Mouse (Mus musculus): ENCODE results near the gene Dtx4. TPM values are rescaled to one million over a fixed set of nuclear protein-coding genes. Genes with fewer than 3 reads are reported as not detected.
"Not testable (repeated sequence)": the region's sequence is repeated elsewhere in the genome, so short reads cannot be mapped to it uniquely, and the experiment has no call there.

The Dtx4 gene
- polyA plus RNA-seq (2016; fragmentation: Nextera tagmentation; extraction: Ambion mirVana): 1.4 and 1.7 TPM in 2 replicates

- ATAC-seq (ENCODE audit: insufficient number of reproducible peaks, low FRiP score): peak; percentile 93
- H3K9me3 ChIP-seq (replicated peaks): no peaks in the 10 kb centered on the region
- H3K9ac ChIP-seq: peak within 1 kb of the TSS; percentile 76
- no peak within 1 kb of the TSS for H3K27ac ChIP-seq (ENCODE audit: poor library complexity, severe bottlenecking)
- 0 out of 2 replicates have a peak, but pooled peaks cover 4% of the 10 kb centered on the region for H3K4me1 ChIP-seq (replicated peaks)
- H3K4me2 ChIP-seq: peak within 1 kb of the TSS; percentile 95
- H3K36me3 ChIP-seq: no peaks in the 10 kb centered on the region
- under 1% methylated on average over 80 of the region's 80 CpGs for WGBS
- peaks cover 35% of the 10 kb centered on the region for H3K27me3 ChIP-seq (replicated peaks)
- H3K4me3 ChIP-seq: peak within 1 kb of the TSS; percentile 62
Observed at GRCm38 (mm10) chr19:12501370-12502347, at the start of gene Dtx4. Gene Dtx4, minus strand, starts transcription at chr19:12501454.

GRCm38 (mm10) chr19:12550005-12550942 lies 49.0 kb upstream of the Dtx4 start:
- no peaks in the 10 kb centered on the region for H3K27me3 ChIP-seq (replicated peaks)
- no peak for ATAC-seq (ENCODE audit: insufficient number of reproducible peaks, low FRiP score)
- H3K9me3 ChIP-seq (replicated peaks): peaks cover 3% of the 10 kb centered on the region; the same call in 1 of the 2 replicates
- 81% methylated on average over 5 of the region's 5 CpGs for WGBS
- H3K27ac ChIP-seq (ENCODE audit: poor library complexity, severe bottlenecking): no peak overlapping the region
- H3K4me3 ChIP-seq: no peak overlapping the region
- no peak overlapping the region for H3K4me2 ChIP-seq
- H3K36me3 ChIP-seq: no peaks in the 10 kb centered on the region
- H3K4me1 ChIP-seq (replicated peaks): no peaks in the 10 kb centered on the region
- H3K9ac ChIP-seq: no peak overlapping the region

GRCm38 (mm10) chr19:12549166-12549565 lies 47.9 kb upstream of the Dtx4 start:
- Histone ChIP-seq H3K9me3 (replicated peaks) (peaks cover 3% of the 10 kb centered on the region; the same call in 1 of the 2 replicates), H3K4me3 (no peak overlapping the region), H3K36me3 (no peaks in the 10 kb centered on the region), H3K4me2 (no peak overlapping the region), H3K4me1 (replicated peaks) (no peaks in the 10 kb centered on the region), H3K27me3 (replicated peaks) (no peaks in the 10 kb centered on the region), H3K9ac (no peak overlapping the region), H3K27ac (ENCODE audit: poor library complexity, severe bottlenecking) (no peak overlapping the region)
- no peak for ATAC-seq (ENCODE audit: insufficient number of reproducible peaks, low FRiP score)
- 71% methylated on average over 5 of the region's 5 CpGs for WGBS

GRCm38 (mm10) chr19:12545440-12545839 lies 44.2 kb upstream of the Dtx4 start, which contains the start of gene Fam111a:
Gene Fam111a, plus strand, starts transcription at chr19:12545740.
- H3K4me1 ChIP-seq (replicated peaks); H3K9me3 ChIP-seq (replicated peaks); H3K9ac ChIP-seq; H3K36me3 ChIP-seq; H3K4me2 ChIP-seq; H3K27ac ChIP-seq (ENCODE audit: poor library complexity, severe bottlenecking); H3K4me3 ChIP-seq; ATAC-seq (ENCODE audit: insufficient number of reproducible peaks, low FRiP score); H3K27me3 ChIP-seq (replicated peaks): not testable (repeated sequence)
- WGBS: 89% methylated on average over 11 of the region's 11 CpGs

GRCm38 (mm10) chr19:12541644-12542043 lies 40.4 kb upstream of the Dtx4 start:
- no peak for ATAC-seq (ENCODE audit: insufficient number of reproducible peaks, low FRiP score)
- no peaks in the 10 kb centered on the region for H3K9me3 ChIP-seq (replicated peaks)
- WGBS: 28% methylated on average over 2 of the region's 2 CpGs
- H3K4me1 ChIP-seq (replicated peaks): no peaks in the 10 kb centered on the region
- H3K36me3 ChIP-seq: no peaks in the 10 kb centered on the region
- no peak overlapping the region for H3K9ac ChIP-seq
- no peak overlapping the region for H3K27ac ChIP-seq (ENCODE audit: poor library complexity, severe bottlenecking)
- no peak overlapping the region for H3K4me3 ChIP-seq
- no peak overlapping the region for H3K4me2 ChIP-seq
- H3K27me3 ChIP-seq (replicated peaks): no peaks in the 10 kb centered on the region

- no peaks in the 10 kb centered on the region for H3K9me3 ChIP-seq (replicated peaks)
- WGBS: 54% methylated on average over 3 of the region's 3 CpGs
- no peak overlapping the region for H3K4me3 ChIP-seq
- H3K36me3 ChIP-seq: no peaks in the 10 kb centered on the region
- H3K4me1 ChIP-seq (replicated peaks): no peaks in the 10 kb centered on the region
- no peak for ATAC-seq (ENCODE audit: insufficient number of reproducible peaks, low FRiP score)
- H3K4me2 ChIP-seq: no peak overlapping the region
- H3K27ac ChIP-seq (ENCODE audit: poor library complexity, severe bottlenecking): no peak overlapping the region
- no peak overlapping the region for H3K9ac ChIP-seq
- no peaks in the 10 kb centered on the region for H3K27me3 ChIP-seq (replicated peaks)
Observed at GRCm38 (mm10) chr19:12540727-12541126, 39.5 kb upstream of the Dtx4 start.

GRCm38 (mm10) chr19:12539975-12540374 lies 38.7 kb upstream of the Dtx4 start:
- Histone ChIP-seq H3K27me3 (replicated peaks) (no peaks in the 10 kb centered on the region), H3K4me3 (no peak overlapping the region), H3K9me3 (replicated peaks) (no peaks in the 10 kb centered on the region), H3K9ac (no peak overlapping the region), H3K36me3 (no peaks in the 10 kb centered on the region), H3K27ac (ENCODE audit: poor library complexity, severe bottlenecking) (no peak overlapping the region), H3K4me2 (no peak overlapping the region), H3K4me1 (replicated peaks) (no peaks in the 10 kb centered on the region)
- no peak for ATAC-seq (ENCODE audit: insufficient number of reproducible peaks, low FRiP score)
- 72% methylated on average over 1 of the region's 1 CpGs for WGBS

GRCm38 (mm10) chr19:12537168-12537567 lies 35.9 kb upstream of the Dtx4 start:
- Histone ChIP-seq H3K9ac (no peak overlapping the region), H3K9me3 (replicated peaks) (no peaks in the 10 kb centered on the region; the same call in 1 of the 2 replicates), H3K4me1 (replicated peaks) (no peaks in the 10 kb centered on the region), H3K27me3 (replicated peaks) (no peaks in the 10 kb centered on the region), H3K4me2 (no peak overlapping the region), H3K4me3 (no peak overlapping the region), H3K36me3 (no peaks in the 10 kb centered on the region), H3K27ac (ENCODE audit: poor library complexity, severe bottlenecking) (no peak overlapping the region)
- ATAC-seq (ENCODE audit: insufficient number of reproducible peaks, low FRiP score): no peak

- no peak overlapping the region for H3K27ac ChIP-seq (ENCODE audit: poor library complexity, severe bottlenecking)
- no peak for ATAC-seq (ENCODE audit: insufficient number of reproducible peaks, low FRiP score)
- no peaks in the 10 kb centered on the region for H3K27me3 ChIP-seq (replicated peaks)
- WGBS: 40% methylated on average over 4 of the region's 4 CpGs
- H3K9ac ChIP-seq: no peak overlapping the region
- no peak overlapping the region for H3K4me2 ChIP-seq
- H3K9me3 ChIP-seq (replicated peaks): no peaks in the 10 kb centered on the region
- H3K4me3 ChIP-seq: no peak overlapping the region
- no peaks in the 10 kb centered on the region for H3K4me1 ChIP-seq (replicated peaks)
- H3K36me3 ChIP-seq: no peaks in the 10 kb centered on the region
Observed at GRCm38 (mm10) chr19:12523377-12523776, 22.1 kb upstream of the Dtx4 start.

GRCm38 (mm10) chr19:12518541-12518890 lies 17.3 kb upstream of the Dtx4 start:
- H3K4me2 ChIP-seq: peak overlapping the region; percentile 82; the same call in 1 of the 2 replicates
- 0 out of 2 replicates have a peak overlapping the region, but pooled peaks have one; percentile 61 for H3K4me3 ChIP-seq
- H3K36me3 ChIP-seq: no peaks in the 10 kb centered on the region
- no peaks in the 10 kb centered on the region for H3K9me3 ChIP-seq (replicated peaks)
- no peaks in the 10 kb centered on the region; the same call in 1 of the 2 replicates for H3K27me3 ChIP-seq (replicated peaks)
- no peak overlapping the region for H3K9ac ChIP-seq
- no peaks in the 10 kb centered on the region for H3K4me1 ChIP-seq (replicated peaks)
- ATAC-seq (ENCODE audit: insufficient number of reproducible peaks, low FRiP score): no peak
- no peak overlapping the region for H3K27ac ChIP-seq (ENCODE audit: poor library complexity, severe bottlenecking)
